Mouse (Mus musculus): Measurements from ENCODE around the gene Serpinh1.

- no peak for TF ChIP-seq POLR2A (IDR thresholded peaks at IDR 0.05; ENCODE audit: insufficient read depth, low read depth, low read length)
- no peak for TF ChIP-seq CTCF (IDR thresholded peaks at IDR 0.05; ENCODE audit: insufficient read depth, low read depth, low read length)
Observed at GRCm38 (mm10) chr7:99356244-99356930, 3.3 kb upstream of the Serpinh1 start.
